Mouse (Mus musculus): ENCODE measurements around the gene Sf3b6. TPM values are rescaled to one million over a fixed set of nuclear protein-coding genes. Genes with fewer than 3 reads are reported as not detected.
A peak's percentile ranks its signal among the peaks of the same experiment; 100 is the strongest.

The Sf3b6 gene
- total RNA-seq, 2 experiments from 2014 or later: 24.8 to 31.4 TPM

DNA sequence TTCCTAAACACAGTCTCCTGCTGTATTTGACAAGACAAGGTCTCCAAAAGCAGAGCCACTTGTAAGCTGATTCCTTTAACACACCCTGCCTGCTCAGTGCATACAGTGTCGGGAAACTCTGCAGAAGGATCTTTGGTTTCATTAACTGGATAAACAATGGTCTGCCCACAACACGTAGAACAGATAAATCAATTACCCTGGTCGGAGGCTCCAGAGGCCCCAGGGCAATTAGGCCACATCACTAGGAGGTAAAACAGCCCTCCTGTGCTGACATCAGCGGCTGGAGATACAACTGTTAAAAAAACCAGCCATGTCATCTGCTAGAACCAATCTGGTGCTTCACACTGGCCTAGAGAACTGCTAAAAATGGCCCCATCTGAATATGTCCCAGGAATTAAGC is 19.6 kb downstream of the Sf3b6 start:
- intact Hi-C loops (cut with DNase I): no loop called here
- no peak for DNase-seq

DNA sequence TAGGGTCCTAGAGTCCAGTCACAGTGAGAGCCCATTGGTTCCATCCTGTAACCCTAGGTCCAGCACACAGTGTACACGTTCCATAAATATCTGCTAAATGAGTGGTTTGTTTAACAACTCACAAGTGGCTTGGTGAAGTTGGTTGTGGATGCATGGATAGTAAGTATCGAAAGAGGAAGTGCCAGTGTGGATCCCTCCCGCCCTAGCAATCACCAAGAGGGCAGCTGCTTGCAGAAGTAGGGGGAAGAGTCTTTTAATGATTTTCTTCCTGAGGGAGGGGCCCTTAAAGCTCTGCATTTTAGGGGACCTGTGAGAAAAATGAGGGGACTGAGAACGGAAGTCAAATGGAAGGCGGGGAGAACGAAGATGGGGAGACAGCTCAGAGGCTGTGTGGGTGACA is 22.7 kb downstream of the Sf3b6 start:
- intact Hi-C loops (cut with DNase I): loop anchor here (2.0 kb wide), 1 partner anchor 23 kb away; the partner anchor contains the start of gene Sf3b6
- DNase-seq: no peak

DNA sequence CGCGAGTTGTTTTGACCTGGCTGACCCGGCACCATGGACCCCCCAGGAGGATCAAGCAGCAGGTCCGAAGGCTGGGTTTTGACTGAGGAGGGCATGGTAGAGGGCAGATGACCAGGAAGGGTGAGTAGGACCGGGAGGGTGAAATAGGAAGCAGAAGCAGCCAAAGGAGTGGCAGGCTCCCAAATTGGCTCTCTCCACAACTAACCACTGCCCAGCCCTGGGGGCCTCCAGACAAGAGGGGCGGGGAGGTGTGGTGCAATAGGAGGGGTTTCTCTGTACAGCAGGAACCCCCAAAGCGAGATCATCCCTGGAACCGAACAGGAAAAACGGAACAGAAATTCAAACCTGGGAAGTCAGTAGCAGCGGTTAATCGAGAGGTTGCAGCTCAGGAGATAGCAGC is 23.4 kb downstream of the Sf3b6 start:
- no peak for DNase-seq
- intact Hi-C loops (cut with DNase I): loop anchor here (2.0 kb wide), 1 partner anchor 24 kb away; the partner anchor contains the start of gene Sf3b6

DNA sequence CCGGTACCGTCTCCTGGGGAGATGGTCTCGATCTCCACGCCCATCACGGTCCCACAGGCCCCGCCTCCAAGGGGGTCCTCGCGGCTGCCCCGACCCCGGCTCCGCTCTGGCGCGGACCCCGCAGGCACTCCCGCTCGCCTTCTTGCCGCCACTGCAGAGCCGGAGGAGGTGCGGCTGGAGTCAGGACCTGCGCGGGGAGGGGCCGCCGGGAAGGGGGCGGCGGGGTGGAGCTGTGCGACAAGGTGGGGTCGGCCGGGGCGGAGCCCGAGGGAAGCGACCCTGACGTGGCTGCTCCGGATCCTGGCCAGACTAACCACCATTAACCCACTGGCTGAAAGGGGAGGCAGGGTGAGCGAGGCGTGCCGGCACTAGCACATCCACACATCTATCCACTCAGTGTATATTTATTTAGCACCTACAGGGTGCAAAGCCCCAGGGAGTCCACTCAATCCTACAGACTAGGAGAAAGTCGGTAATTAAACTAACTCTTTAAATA is 24.1 kb downstream of the Sf3b6 start, which contains the start of gene Fkbp1b:
Fkbp1b (minus strand) TSS at position 200 of the 496 bp plus-strand sequence.
- DNase-seq: peak; percentile 26 to 32
- intact Hi-C loops (cut with DNase I): loop anchor here (2.0 kb wide), 1 partner anchor 25 kb away; the partner anchor contains the start of gene Sf3b6

DNA sequence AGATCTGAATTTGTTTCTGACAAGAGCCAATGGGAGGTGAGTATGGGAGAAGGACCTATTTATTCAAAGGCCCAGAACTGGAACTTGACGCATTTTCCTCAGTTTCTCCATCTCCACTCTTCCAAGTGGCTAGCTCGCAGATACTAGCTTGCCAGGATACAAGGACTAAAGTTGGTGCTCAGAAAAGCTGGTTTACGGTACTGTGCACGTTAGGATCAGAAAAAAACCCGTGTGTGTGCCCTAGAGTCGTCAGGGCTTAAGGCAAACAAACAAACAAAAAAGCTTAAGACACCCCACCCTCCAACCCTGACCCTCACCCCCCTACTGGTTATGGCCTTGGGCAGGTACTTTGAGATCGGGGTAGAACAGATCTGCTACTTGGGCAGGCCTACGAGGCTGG is 25.1 kb downstream of the Sf3b6 start:
- intact Hi-C loops (cut with DNase I): no loop called here
- DNase-seq: no peak

DNA sequence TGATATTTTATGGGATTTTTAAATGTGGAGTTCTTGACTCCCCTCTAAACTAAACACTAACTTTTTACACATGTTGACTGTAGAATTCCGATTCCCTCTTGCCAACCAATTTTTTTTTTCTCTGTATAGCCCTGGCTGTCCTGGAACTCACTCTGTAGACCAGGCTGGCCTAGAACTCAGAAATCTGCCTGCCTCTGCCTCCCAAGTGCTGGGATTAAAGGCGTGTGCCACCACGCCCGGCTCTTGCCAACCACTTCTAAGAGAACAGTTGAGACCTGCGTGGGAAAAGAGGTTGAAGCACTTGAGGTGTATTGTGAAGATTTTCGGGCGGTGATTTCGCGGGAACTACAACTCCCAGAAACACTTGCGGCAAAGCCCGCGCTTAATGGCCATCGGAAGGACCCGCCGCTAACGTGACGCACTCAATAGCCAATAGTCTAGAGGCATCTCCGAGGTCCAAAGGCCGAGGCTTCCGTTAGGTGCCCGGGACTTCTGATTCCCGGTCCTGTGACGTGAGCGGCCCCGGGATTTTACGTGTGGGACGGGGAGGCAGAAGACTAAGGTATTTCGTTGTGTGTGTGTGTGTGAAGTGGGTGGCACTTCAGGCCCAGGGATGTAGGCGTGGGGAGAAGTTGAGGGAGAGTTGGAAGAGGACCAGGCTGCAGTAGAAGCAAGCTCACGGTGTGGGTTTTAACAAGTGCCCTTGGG is 25.7 kb downstream of the Sf3b6 start, which contains the start of gene Wdcp:
Wdcp (plus strand) TSS at position 414 of the 708 bp plus-strand sequence.
- peak; percentile 80 to 83 for DNase-seq
- intact Hi-C loops (cut with DNase I): no loop called here

DNA sequence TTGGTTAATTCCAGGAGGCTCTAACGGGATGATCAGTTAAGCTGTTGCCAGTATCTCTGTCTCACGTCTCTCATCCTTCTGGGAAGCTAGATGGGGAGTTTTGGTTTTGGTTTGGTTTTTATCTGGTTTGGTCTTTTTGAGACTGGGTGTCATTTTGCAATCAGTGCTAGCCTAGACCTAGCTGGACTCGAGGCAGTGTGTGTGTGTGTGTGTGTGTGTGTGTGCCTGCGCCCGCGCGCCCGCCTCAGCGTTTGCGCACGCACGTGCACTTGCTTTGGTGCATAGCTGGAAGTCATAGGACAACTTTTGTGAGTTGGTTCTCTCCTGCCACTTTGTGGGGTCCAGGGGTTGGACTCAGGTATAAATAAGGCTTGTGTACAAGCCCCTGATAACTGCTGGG is 26.4 kb downstream of the Sf3b6 start:
- no peak for DNase-seq
- intact Hi-C loops (cut with DNase I): no loop called here

DNA sequence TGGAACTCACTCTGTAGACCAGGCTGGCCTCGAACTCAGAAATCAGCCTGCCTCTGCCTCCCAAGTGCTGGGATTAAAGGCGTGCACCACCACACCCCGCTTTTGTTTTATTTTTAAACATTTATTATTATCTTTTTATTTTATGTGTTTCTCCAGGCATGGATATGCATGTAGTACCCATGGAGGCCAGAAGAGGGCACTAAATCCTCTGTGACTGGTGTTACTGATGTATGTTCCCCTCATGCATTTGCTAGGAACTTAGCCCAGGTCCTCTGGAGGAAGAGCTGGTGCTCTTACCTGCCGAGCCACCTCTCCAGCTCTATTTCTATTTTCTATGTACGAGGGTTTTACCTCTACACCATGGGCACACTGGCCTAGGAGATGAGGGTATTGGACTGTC is 38.8 kb downstream of the Sf3b6 start:
- DNase-seq: no peak
- intact Hi-C loops (cut with DNase I): loop anchor here (5.0 kb wide), 1 partner anchor 61 kb away; the partner anchor contains the start of gene Atad2b

DNA sequence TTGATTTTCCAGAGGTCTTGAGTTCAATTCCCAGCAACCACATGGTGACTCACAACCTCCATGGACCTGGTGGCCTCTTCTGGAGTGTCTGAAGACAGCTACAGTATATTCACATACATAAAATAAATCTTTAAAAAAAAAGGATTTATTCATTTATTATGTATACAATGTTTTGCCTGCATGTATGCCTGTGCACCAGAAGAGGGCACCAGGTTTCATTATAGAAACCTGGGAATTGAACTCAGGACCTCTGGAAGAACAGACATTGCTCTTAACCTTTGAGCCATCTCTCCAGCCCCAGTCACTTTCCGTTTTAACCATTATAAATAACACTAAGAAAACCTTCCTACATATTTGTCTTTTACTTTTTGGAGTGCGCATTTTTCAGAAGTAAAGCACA is 39.5 kb downstream of the Sf3b6 start:
- intact Hi-C loops (cut with DNase I): loop anchor here (5.0 kb wide), 1 partner anchor 60 kb away; the partner anchor contains the start of gene Atad2b
- no peak for DNase-seq

DNA sequence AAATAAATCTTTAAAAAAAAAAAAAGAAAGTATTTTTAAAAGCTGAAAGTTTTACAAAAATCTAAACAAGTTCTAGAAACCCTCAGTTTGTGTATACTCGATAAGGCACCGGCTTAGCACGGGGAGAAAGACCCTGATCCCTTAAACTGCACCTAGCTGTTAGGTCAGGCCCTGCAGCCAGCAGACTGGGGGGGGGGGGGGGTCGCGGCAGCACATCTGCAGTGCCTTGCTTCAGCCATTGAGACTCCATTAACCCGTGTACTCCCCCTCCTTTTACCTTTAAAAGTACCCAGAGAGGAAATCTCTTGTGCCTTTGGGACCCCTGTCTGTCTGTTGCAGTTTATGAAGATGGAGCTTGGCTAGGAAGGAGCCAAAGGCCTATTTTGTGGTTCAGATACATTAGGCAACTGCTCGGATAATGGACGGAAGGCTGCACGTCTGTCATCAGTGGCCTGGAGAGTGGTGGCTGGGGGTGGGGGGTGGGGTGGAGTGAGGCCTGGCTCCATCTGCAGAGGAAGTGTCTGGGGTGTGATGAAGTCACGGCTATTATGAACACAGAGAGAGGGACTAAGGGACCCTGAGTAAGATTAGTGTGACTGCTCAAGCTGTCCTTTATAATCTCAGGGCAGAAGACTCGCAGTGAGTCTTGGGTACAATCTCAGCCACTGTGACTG is 42.0 kb downstream of the Sf3b6 start:
- intact Hi-C loops (cut with DNase I): loop anchor here (5.0 kb wide), 1 partner anchor 58 kb away; the partner anchor contains the start of gene Atad2b
- no peak for DNase-seq

DNA sequence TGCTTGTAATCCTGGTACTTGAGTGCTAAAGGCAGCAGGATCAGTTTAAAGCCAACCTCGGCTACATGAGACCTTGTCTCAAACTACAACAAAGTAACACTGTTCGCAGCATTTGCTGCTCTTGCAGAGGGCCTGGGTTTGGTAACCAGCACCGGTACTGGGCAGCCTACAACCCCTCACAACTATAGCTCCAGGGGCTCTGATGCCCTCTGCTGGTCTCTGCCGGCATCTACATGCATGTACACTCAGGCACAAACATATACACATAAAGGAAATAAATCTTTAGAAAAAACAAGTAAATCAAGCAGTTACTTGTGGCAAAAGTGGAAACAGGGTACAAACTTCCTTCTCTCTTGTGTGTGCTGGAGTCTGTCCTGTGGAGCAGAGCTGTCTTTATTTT is 45.3 kb downstream of the Sf3b6 start:
- intact Hi-C loops (cut with DNase I): loop anchor here (10.0 kb wide), 1 partner anchor 112 kb away; no protein-coding TSS in a partner anchor

DNA sequence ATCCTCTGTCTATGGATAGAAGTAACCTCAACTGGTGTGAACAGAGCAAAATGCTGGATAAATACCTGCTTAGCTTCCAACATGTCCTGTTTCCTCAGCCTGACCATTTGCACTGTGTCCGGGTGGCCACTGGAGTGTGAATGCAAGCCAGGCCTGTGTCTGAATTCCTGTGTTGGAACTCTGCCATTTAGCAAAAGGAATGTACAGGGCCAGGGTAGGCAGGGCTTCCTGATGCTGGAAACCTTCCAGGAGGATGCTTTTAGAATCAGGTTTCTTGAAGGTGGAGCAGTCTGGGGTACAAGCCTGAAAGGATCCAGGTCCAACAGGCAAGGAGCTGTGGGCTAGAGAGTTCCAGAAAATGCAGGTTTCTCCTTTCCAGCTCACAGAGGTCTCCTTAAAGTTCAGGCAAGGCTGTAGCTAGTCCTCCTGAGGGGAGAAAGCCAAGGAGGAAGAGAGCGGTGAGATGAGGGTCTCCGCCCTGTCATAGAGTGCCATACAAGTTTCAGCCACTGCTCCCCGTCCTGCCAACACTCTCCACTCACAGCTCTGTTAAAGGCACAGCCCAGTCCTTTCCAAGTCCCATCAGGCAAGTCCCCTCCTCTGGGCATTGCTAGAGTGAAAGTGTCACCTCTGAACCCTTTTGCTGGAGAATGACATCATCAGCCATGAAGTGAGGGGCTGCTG is 46.5 kb downstream of the Sf3b6 start:
- intact Hi-C loops (cut with DNase I): loop anchor here (10.0 kb wide), 1 partner anchor 111 kb away; no protein-coding TSS in a partner anchor
- DNase-seq: no peak

More for the DNA sequence above, 45.3 kb downstream of the Sf3b6 start:
- DNase-seq: no peak

DNA sequence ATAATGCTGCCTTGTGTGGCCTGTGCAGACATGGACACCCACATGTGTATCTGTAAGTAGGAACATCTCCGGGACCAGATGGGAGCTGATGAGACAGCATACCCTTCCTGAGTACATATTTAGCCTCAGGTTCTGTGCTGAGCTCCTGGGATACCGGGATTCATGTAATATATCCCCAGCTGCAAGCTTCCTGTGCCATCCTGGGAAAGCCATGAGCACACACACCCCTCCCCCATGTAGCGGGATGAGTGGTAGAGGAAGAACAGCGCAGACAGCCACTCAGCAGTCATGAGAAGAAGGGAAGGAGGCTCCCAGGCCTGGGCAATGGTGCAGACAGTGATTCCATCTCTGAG is 47.0 kb downstream of the Sf3b6 start:
- intact Hi-C loops (cut with DNase I): loop anchor here (10.0 kb wide), 1 partner anchor 110 kb away; no protein-coding TSS in a partner anchor
- DNase-seq: no peak

DNA sequence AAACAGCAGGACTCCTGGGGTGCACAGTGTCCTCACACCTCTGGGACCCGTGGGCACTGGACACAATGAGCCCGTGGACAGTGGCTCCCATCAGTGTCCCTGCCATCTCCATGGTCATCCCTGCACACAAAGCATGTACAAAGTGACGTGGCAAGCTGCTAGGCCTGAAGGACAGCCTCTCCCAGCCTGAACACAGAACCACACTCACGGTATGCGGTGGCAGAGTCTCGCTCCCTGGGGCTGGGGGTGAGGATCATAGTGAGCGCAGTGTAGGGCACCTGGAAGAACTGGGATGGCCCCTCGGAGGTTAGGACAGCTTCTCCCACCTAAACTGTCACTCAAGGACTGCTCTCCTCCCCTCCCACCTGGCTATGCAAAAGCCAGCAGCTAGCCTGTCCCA is 51.6 kb downstream of the Sf3b6 start:
- intact Hi-C loops (cut with DNase I): loop anchor here (10.0 kb wide), 1 partner anchor 106 kb away; no protein-coding TSS in a partner anchor
- no peak for DNase-seq

DNA sequence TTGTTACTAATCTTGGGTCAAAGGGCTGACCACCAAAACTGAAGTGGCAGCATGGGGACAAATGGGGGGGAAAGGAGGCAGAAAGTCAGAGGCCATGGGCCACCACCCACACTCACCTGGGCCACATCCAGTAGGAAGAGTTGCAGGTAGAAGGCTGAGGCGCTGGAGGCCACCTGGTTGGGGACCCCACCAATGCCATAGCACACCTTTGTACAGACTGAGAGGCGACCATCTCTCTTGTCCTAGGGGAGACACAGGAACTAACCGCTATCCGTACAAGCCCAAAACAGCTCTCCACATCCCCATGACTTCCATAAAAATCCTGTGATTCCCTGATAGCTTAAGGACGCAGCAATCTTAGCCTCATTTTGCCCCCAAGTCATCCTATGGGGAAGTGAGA is 53.9 kb downstream of the Sf3b6 start:
- intact Hi-C loops (cut with DNase I): loop anchor here (5.0 kb wide), 1 partner anchor 41 kb away; no protein-coding TSS in a partner anchor
- no peak for DNase-seq

DNA sequence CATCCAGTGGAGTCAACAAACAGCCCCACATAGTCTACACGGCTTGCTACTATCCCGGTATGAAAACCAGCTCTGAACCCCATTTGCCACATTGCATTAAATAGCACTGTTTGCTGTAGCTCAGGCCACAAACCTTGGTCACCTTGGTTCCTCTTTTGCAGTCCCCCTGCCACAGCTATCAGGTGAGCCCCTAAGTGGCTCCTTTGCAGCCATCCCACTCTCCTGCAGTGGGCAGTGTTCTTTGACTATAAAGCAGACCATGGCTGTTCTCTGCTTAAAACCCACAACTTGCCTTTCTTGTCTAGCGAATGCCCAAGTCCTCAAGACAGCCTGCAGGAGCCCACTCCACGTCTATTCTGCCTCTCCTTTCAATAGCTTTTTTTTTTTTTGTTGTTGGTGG is 54.9 kb downstream of the Sf3b6 start:
- DNase-seq: no peak
- intact Hi-C loops (cut with DNase I): loop anchor here (5.0 kb wide), 1 partner anchor 40 kb away; no protein-coding TSS in a partner anchor

DNA sequence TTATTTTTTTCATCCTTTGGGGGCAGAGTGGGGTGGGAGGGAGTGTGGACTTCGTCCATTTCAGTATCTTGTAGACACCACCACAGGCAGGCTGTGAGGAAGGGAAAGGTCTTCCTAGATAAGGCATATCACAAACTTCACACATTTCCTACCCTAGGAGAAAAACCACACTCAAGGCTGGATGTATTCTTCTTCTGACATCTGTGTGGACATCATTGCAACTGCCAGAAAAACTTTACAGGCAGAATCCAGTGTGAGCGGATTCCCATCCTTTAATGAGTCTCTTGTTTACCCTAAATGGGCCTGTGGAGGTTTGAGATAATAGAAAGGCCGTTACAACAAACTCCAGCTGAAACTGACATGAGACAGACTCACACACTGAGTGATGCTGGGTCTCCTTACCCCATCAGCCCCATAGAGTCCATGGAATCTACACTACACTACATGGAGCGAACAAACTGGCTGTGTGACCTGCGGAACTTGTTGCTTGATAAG is 55.7 kb downstream of the Sf3b6 start:
- DNase-seq: no peak
- intact Hi-C loops (cut with DNase I): loop anchor here (5.0 kb wide), 1 partner anchor 39 kb away; no protein-coding TSS in a partner anchor

DNA sequence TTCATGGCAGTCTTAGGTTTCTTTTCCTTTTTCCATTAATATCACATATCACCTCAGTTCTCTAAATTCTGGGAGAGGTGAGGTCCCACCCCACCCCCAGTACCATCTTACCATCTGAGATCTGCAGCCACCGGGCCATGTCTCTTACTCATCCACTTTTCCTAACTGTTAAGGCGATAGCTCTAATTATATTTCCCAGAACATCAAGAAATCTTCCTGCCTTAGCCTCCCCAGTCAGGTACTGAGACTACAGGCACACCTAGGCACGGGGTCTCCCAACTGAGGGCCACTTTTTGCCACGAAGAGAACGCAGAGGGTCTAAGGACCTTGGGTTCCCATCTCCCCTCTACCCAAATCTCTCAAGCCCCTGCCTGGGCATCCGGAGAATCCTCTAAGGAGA is 56.2 kb downstream of the Sf3b6 start:
- DNase-seq: no peak
- intact Hi-C loops (cut with DNase I): loop anchor here (5.0 kb wide), 1 partner anchor 39 kb away; no protein-coding TSS in a partner anchor

DNA sequence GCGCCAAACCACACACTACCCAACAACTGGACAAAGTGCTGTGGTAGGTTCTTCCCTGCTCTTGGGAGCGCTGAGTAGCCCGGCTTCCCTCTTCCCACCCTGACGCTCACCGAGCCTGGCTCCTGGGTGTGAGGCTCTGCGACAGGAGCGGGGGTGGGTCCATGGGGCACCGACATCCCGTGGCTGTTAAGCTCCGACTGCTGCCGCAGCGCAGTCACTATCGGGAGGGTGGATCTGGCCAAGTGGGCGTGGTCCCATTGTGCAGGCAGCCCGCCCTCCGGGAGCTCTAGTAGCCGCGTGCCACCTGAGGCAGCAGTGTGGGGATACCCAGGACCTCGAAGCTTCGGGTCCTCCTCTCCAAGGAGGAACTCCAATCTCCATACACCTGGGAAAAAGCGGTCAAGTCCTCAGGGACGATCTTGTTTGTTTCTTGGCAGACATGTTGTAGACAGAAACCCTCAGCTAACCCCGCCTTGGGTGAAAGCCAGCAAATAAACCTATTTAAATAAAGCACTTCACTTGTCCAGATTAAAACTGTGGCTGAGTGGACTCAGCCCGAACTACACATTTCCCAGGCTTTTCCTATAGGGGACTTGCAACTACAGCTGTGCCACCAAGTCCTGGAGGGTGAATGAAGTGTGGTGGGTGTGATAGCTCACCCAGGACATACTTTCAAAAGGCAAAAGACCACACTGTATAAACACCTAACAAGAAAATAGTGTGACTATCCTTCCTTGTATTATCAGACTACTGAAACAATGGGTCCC is 57.0 kb downstream of the Sf3b6 start, which contains the start of gene Mfsd2b:
Mfsd2b (minus strand) TSS at position 199 of the 767 bp plus-strand sequence.
- intact Hi-C loops (cut with DNase I): loop anchor here (5.0 kb wide), 1 partner anchor 38 kb away; no protein-coding TSS in a partner anchor
- DNase-seq: peak; percentile 33 to 48
